ENCODE assay signal across 40 mouse cellular contexts in genomic region chr11:58788346-58788745, GRCm38 (mm10). TPM values are rescaled to one million over a fixed set of nuclear protein-coding genes. Genes with fewer than 3 reads are reported as not detected.
DNase-seq lines count a peak whose midpoint lies in the region; ATAC-seq and TF ChIP-seq lines count a peak whose summit lies in the region.
"Had no signal": no experiment of that assay in that cellular context is flagged by ENCODE, and none has a peak within 500 bp of the region (broad histone marks: within the 10 kb centered on the region; RNA-seq: fewer than 3 reads in every experiment).

No protein-coding gene starts in this region.

- no peak overlapping the region for H3K4me2 ChIP-seq in midbrain, embryonic 13.5 days (replicated peaks)
- H3K4me2 ChIP-seq: embryonic facial prominence, embryonic 15.5 days; forebrain, embryonic 12.5 days; heart, embryonic 12.5 days; limb, embryonic 13.5 days; liver, embryonic 11.5 days; lung, embryonic 15.5 days; neural tube, embryonic 12.5 days; stomach, embryonic 15.5 days had no signal

- no peaks in the 10 kb centered on the region for H3K79me2 ChIP-seq in heart, adult 2 months (replicated peaks; ENCODE audit: control insufficient read depth, insufficient read depth, low read length)

- intact Hi-C loops in heart, adult 2 months (cut with DNase I): no loop called here

- no peak for TF ChIP-seq EP300 in heart, adult 2 months (IDR thresholded peaks at IDR 0.05; ENCODE audit: insufficient read depth, low read depth, low read length)

- no peak for ATAC-seq in midbrain, embryonic 13.5 days
- ATAC-seq: activated CD4-positive, CD25-positive, alpha-beta regulatory T cell, adult 4 months; hindbrain, embryonic 16.5 days; intestine, embryonic 16.5 days; midbrain, embryonic 16.5 days had no signal

- TF ChIP-seq CTCF in heart, adult 2 months (IDR thresholded peaks at IDR 0.05): no peak

- H3K9ac ChIP-seq in heart, adult 2 months (ENCODE audit: low read depth, low read length): no peak overlapping the region
- no peak overlapping the region for H3K9ac ChIP-seq in midbrain, embryonic 13.5 days (replicated peaks)
- H3K9ac ChIP-seq: embryonic facial prominence, embryonic 15.5 days; forebrain, embryonic 12.5 days; heart, embryonic 12.5 days; limb, embryonic 13.5 days; lung, embryonic 15.5 days; neural tube, embryonic 12.5 days; stomach, embryonic 15.5 days had no signal

- DNase-seq in heart, adult 11 months: peak; percentile 75
- no peak for DNase-seq in heart, adult 2 months
- peak; percentile 41 for DNase-seq in T-cell, adult 2 months (ENCODE audit: low spot score)
- peak; percentile 46 for DNase-seq in thymus, postnatal 0 days (ENCODE audit: low spot score)
- peak; percentile 54 for DNase-seq in thymus, postnatal 4 days
- no peak for DNase-seq in hindbrain, embryonic 10.5 days (ENCODE audit: low spot score)
- DNase-seq in cerebellum, adult 18-20 months: no peak
- DNase-seq: adrenal gland, adult 2 months; adrenal gland, postnatal 36 days; cerebellum, adult 2 months; cerebellum, postnatal 25 days; gastrocnemius, postnatal 14 days; heart, adult 18-20 months; heart, postnatal 4 days; kidney, adult 8-10 months; kidney, postnatal 10 days; right cerebral cortex, postnatal 4 days had no signal

- no peaks in the 10 kb centered on the region for H3K9me3 ChIP-seq in midbrain, embryonic 13.5 days
- no peaks in the 10 kb centered on the region for H3K9me3 ChIP-seq in hindbrain, embryonic 10.5 days
- H3K9me3 ChIP-seq: embryonic facial prominence, embryonic 10.5 days; embryonic facial prominence, embryonic 15.5 days; forebrain, embryonic 12.5 days; heart, embryonic 12.5 days; limb, embryonic 13.5 days; lung, embryonic 15.5 days; midbrain, embryonic 10.5 days; neural tube, embryonic 12.5 days; stomach, embryonic 15.5 days had no signal

- no peak overlapping the region for H3K27ac ChIP-seq in heart, adult 2 months
- H3K27ac ChIP-seq in midbrain, embryonic 13.5 days: no peak overlapping the region
- H3K27ac ChIP-seq in hindbrain, embryonic 10.5 days: no peak overlapping the region
- H3K27ac ChIP-seq: embryonic facial prominence, embryonic 10.5 days; embryonic facial prominence, embryonic 15.5 days; forebrain, embryonic 12.5 days; limb, embryonic 13.5 days; lung, embryonic 15.5 days; midbrain, embryonic 10.5 days; neural tube, embryonic 12.5 days; stomach, embryonic 15.5 days had no signal

- no peak for TF ChIP-seq POLR2A in heart, adult 2 months (IDR thresholded peaks at IDR 0.05; ENCODE audit: insufficient read depth, low read depth, low read length)

- H3K4me3 ChIP-seq in heart, adult 2 months: no peak overlapping the region
- no peak overlapping the region for H3K4me3 ChIP-seq in midbrain, embryonic 13.5 days (replicated peaks)
- no peak overlapping the region for H3K4me3 ChIP-seq in hindbrain, embryonic 10.5 days
- H3K4me3 ChIP-seq: embryonic facial prominence, embryonic 10.5 days; embryonic facial prominence, embryonic 15.5 days; forebrain, embryonic 12.5 days; heart, embryonic 12.5 days; limb, embryonic 13.5 days; lung, embryonic 15.5 days; midbrain, embryonic 10.5 days; neural tube, embryonic 12.5 days; stomach, embryonic 15.5 days had no signal

- no peaks in the 10 kb centered on the region for H3K4me1 ChIP-seq in heart, adult 2 months (ENCODE audit: control insufficient read depth, insufficient read depth, low read length)
- peaks cover 10% of the 10 kb centered on the region for H3K4me1 ChIP-seq in midbrain, embryonic 13.5 days (replicated peaks)
- H3K4me1 ChIP-seq in hindbrain, embryonic 10.5 days (replicated peaks): peaks cover 8% of the 10 kb centered on the region
- H3K4me1 ChIP-seq: embryonic facial prominence, embryonic 10.5 days; embryonic facial prominence, embryonic 15.5 days; heart, embryonic 12.5 days; limb, embryonic 13.5 days; neural tube, embryonic 12.5 days; stomach, embryonic 15.5 days had no signal

- 66% methylated on average over 8 of the region's 8 CpGs for WGBS in heart, adult 2 months
- WGBS in midbrain, embryonic 13.5 days: 83% methylated on average over 8 of the region's 8 CpGs
- WGBS in hindbrain, embryonic 10.5 days: 83% methylated on average over 8 of the region's 8 CpGs

- H3K36me3 ChIP-seq in heart, adult 2 months (ENCODE audit: control insufficient read depth, insufficient read depth, low read length): no peaks in the 10 kb centered on the region
- no peaks in the 10 kb centered on the region for H3K36me3 ChIP-seq in midbrain, embryonic 13.5 days
- no peaks in the 10 kb centered on the region for H3K36me3 ChIP-seq in hindbrain, embryonic 10.5 days
- H3K36me3 ChIP-seq: embryonic facial prominence, embryonic 10.5 days; embryonic facial prominence, embryonic 15.5 days; forebrain, embryonic 12.5 days; heart, embryonic 12.5 days; limb, embryonic 13.5 days; lung, embryonic 15.5 days; midbrain, embryonic 10.5 days; neural tube, embryonic 12.5 days; stomach, embryonic 15.5 days had no signal

- H3K27me3 ChIP-seq in heart, adult 2 months (ENCODE audit: control insufficient read depth, insufficient read depth, low read length): no peaks in the 10 kb centered on the region
- H3K27me3 ChIP-seq in midbrain, embryonic 13.5 days: no peaks in the 10 kb centered on the region
- no peaks in the 10 kb centered on the region for H3K27me3 ChIP-seq in hindbrain, embryonic 10.5 days (ENCODE audit: insufficient read depth, poor library complexity, severe bottlenecking)
- H3K27me3 ChIP-seq: embryonic facial prominence, embryonic 15.5 days; forebrain, embryonic 12.5 days; heart, embryonic 12.5 days; limb, embryonic 13.5 days; lung, embryonic 15.5 days; neural tube, embryonic 12.5 days; stomach, embryonic 15.5 days had no signal

RNA-seq across cellular contexts. Expression of gene Olfr314, which starts 5.6 kb away (rescaled TPM):
- not detected for total RNA-seq in heart, adult 2 months (2021)
- polyA plus RNA-seq in heart, adult 2 months (2012; rRNA removed): not detected in 2 replicates
- not detected in 2 replicates for polyA plus RNA-seq in thymus, postnatal 0 days (2015; fragmentation: Nextera tagmentation; extraction: Ambion mirVana)
- not detected in 2 replicates for polyA plus RNA-seq in midbrain, embryonic 13.5 days (2015; fragmentation: Nextera tagmentation; extraction: Ambion mirVana)
- polyA plus RNA-seq in hindbrain, embryonic 10.5 days (2016; fragmentation: Nextera tagmentation; extraction: Ambion mirVana): not detected in 2 replicates
- total RNA-seq: adrenal gland, adult 2 months; adrenal gland, postnatal 36 days; gastrocnemius, postnatal 14 days; heart, adult 18-20 months; heart, postnatal 4 days; left cerebral cortex, adult 18-20 months; left cerebral cortex, postnatal 25 days; megakaryocyte progenitor cell, adult 5-6 weeks had no signal
- polyA plus RNA-seq: activated CD4-positive, CD25-positive, alpha-beta regulatory T cell, adult 4 months; adrenal gland, adult 2 months; brain, embryonic 14.5 days; cerebellum, adult 2 months; embryonic facial prominence, embryonic 10.5 days; embryonic facial prominence, embryonic 15.5 days; forebrain, embryonic 12.5 days; heart, postnatal 0 days; hindbrain, embryonic 16.5 days; intestine, embryonic 16.5 days; large intestine, adult 2 months; limb, embryonic 13.5 days; liver, embryonic 11.5 days; liver, embryonic 16.5 days; lung, embryonic 15.5 days; midbrain, embryonic 10.5 days; midbrain, embryonic 16.5 days; neural tube, embryonic 12.5 days; spleen, adult 2 months; stomach, embryonic 15.5 days had no signal

RNA-seq across cellular contexts. Expression of gene Fam183b, which starts 13.4 kb away (rescaled TPM):
- total RNA-seq in heart, adult 2 months (2021): not detected
- 0.76 and 0.78 TPM in 2 replicates for polyA plus RNA-seq in heart, adult 2 months (2012; rRNA removed)
- polyA plus RNA-seq in thymus, postnatal 0 days (2015; fragmentation: Nextera tagmentation; extraction: Ambion mirVana): 1.5 and 2.2 TPM in 2 replicates
- 2.4 and 7.3 TPM in 2 replicates for polyA plus RNA-seq in midbrain, embryonic 13.5 days (2015; fragmentation: Nextera tagmentation; extraction: Ambion mirVana)
- 8.4 and 19.1 TPM in 2 replicates for polyA plus RNA-seq in hindbrain, embryonic 10.5 days (2016; fragmentation: Nextera tagmentation; extraction: Ambion mirVana)
- total RNA-seq: gastrocnemius, postnatal 14 days; heart, adult 18-20 months; heart, postnatal 4 days; megakaryocyte progenitor cell, adult 5-6 weeks had no signal
- polyA plus RNA-seq: activated CD4-positive, CD25-positive, alpha-beta regulatory T cell, adult 4 months; adrenal gland, adult 2 months; limb, embryonic 13.5 days; spleen, adult 2 months had no signal

RNA-seq across cellular contexts. Expression of gene Olfr315, which starts 15.4 kb away (rescaled TPM):
- total RNA-seq in heart, adult 2 months (2021): not detected
- polyA plus RNA-seq in heart, adult 2 months (2012; rRNA removed): not detected in 2 replicates
- polyA plus RNA-seq in thymus, postnatal 0 days (2015; fragmentation: Nextera tagmentation; extraction: Ambion mirVana): not detected in 2 replicates
- not detected in 2 replicates for polyA plus RNA-seq in midbrain, embryonic 13.5 days (2015; fragmentation: Nextera tagmentation; extraction: Ambion mirVana)
- not detected in 2 replicates for polyA plus RNA-seq in hindbrain, embryonic 10.5 days (2016; fragmentation: Nextera tagmentation; extraction: Ambion mirVana)
- total RNA-seq: adrenal gland, adult 2 months; adrenal gland, postnatal 36 days; gastrocnemius, postnatal 14 days; heart, adult 18-20 months; heart, postnatal 4 days; left cerebral cortex, adult 18-20 months; left cerebral cortex, postnatal 25 days; megakaryocyte progenitor cell, adult 5-6 weeks had no signal
- polyA plus RNA-seq: activated CD4-positive, CD25-positive, alpha-beta regulatory T cell, adult 4 months; adrenal gland, adult 2 months; brain, embryonic 14.5 days; cerebellum, adult 2 months; embryonic facial prominence, embryonic 10.5 days; embryonic facial prominence, embryonic 15.5 days; forebrain, embryonic 12.5 days; heart, embryonic 12.5 days; heart, postnatal 0 days; hindbrain, embryonic 16.5 days; intestine, embryonic 16.5 days; large intestine, adult 2 months; limb, embryonic 13.5 days; liver, embryonic 11.5 days; liver, embryonic 16.5 days; lung, embryonic 15.5 days; midbrain, embryonic 10.5 days; midbrain, embryonic 16.5 days; neural tube, embryonic 12.5 days; spleen, adult 2 months; stomach, embryonic 15.5 days had no signal

RNA-seq across cellular contexts. Expression of gene Olfr313, which starts 26.5 kb away (rescaled TPM):
- not detected for total RNA-seq in heart, adult 2 months (2021)
- polyA plus RNA-seq in heart, adult 2 months (2012; rRNA removed): not detected in 2 replicates
- polyA plus RNA-seq in thymus, postnatal 0 days (2015; fragmentation: Nextera tagmentation; extraction: Ambion mirVana): 0.06 and 0.08 TPM in 2 replicates
- 0.10 TPM in 1 of 2 replicates, not detected in the other for polyA plus RNA-seq in midbrain, embryonic 13.5 days (2015; fragmentation: Nextera tagmentation; extraction: Ambion mirVana)
- polyA plus RNA-seq in hindbrain, embryonic 10.5 days (2016; fragmentation: Nextera tagmentation; extraction: Ambion mirVana): not detected in 2 replicates
- total RNA-seq: adrenal gland, adult 2 months; adrenal gland, postnatal 36 days; gastrocnemius, postnatal 14 days; heart, adult 18-20 months; heart, postnatal 4 days; left cerebral cortex, adult 18-20 months; left cerebral cortex, postnatal 25 days; megakaryocyte progenitor cell, adult 5-6 weeks had no signal
- polyA plus RNA-seq: activated CD4-positive, CD25-positive, alpha-beta regulatory T cell, adult 4 months; adrenal gland, adult 2 months; brain, embryonic 14.5 days; cerebellum, adult 2 months; embryonic facial prominence, embryonic 10.5 days; forebrain, embryonic 12.5 days; heart, embryonic 12.5 days; hindbrain, embryonic 16.5 days; intestine, embryonic 16.5 days; large intestine, adult 2 months; limb, embryonic 13.5 days; liver, embryonic 11.5 days; liver, embryonic 16.5 days; lung, embryonic 15.5 days; midbrain, embryonic 10.5 days; midbrain, embryonic 16.5 days; neural tube, embryonic 12.5 days; spleen, adult 2 months; stomach, embryonic 15.5 days had no signal

RNA-seq across cellular contexts. Expression of gene Olfr316, which starts 35.8 kb away (rescaled TPM):
- total RNA-seq in heart, adult 2 months (2021): not detected
- not detected in 2 replicates for polyA plus RNA-seq in heart, adult 2 months (2012; rRNA removed)
- not detected in 2 replicates for polyA plus RNA-seq in thymus, postnatal 0 days (2015; fragmentation: Nextera tagmentation; extraction: Ambion mirVana)
- not detected in 2 replicates for polyA plus RNA-seq in midbrain, embryonic 13.5 days (2015; fragmentation: Nextera tagmentation; extraction: Ambion mirVana)
- polyA plus RNA-seq in hindbrain, embryonic 10.5 days (2016; fragmentation: Nextera tagmentation; extraction: Ambion mirVana): not detected in 2 replicates
- total RNA-seq: adrenal gland, adult 2 months; adrenal gland, postnatal 36 days; gastrocnemius, postnatal 14 days; heart, adult 18-20 months; heart, postnatal 4 days; megakaryocyte progenitor cell, adult 5-6 weeks had no signal
- polyA plus RNA-seq: activated CD4-positive, CD25-positive, alpha-beta regulatory T cell, adult 4 months; adrenal gland, adult 2 months; brain, embryonic 14.5 days; cerebellum, adult 2 months; embryonic facial prominence, embryonic 10.5 days; forebrain, embryonic 12.5 days; heart, embryonic 12.5 days; heart, postnatal 0 days; hindbrain, embryonic 16.5 days; intestine, embryonic 16.5 days; large intestine, adult 2 months; limb, embryonic 13.5 days; liver, embryonic 11.5 days; liver, embryonic 16.5 days; lung, embryonic 15.5 days; midbrain, embryonic 10.5 days; midbrain, embryonic 16.5 days; neural tube, embryonic 12.5 days; spleen, adult 2 months; stomach, embryonic 15.5 days had no signal

Comparison
In these comparisons a context has a peak if more than half of its experiments do, and no peak if none do; other contexts are left out.
1. DNase-seq: peak in heart, adult 11 months (single experiment), T-cell, adult 2 months (single experiment), thymus, postnatal 0 days (single experiment) and thymus, postnatal 4 days (single experiment); none in heart, adult 2 months (0 of 2), hindbrain, embryonic 10.5 days (single experiment) and cerebellum, adult 18-20 months (0 of 2).